Mouse (Mus musculus): Measurements from ENCODE around the gene Taf5l. TPM values are rescaled to one million over a fixed set of nuclear protein-coding genes. Genes with fewer than 3 reads are reported as not detected.

Taf5l gene
- 31.1 and 36.0 TPM in 2 replicates for polyA plus RNA-seq (2014; fragmentation: Nextera tagmentation; extraction: Ambion mirVana)

- ATAC-seq (peak; percentile 93), DNase-seq (ENCODE audit: low spot score) (peak; percentile 94)
- peak within 1 kb of the TSS; percentile 69 for H3K4me2 ChIP-seq (ENCODE audit: low read length)
- peaks cover 19% of the 10 kb centered on the region; the same call in 1 of the 2 replicates for H3K36me3 ChIP-seq (ENCODE audit: control insufficient read depth, insufficient read depth, low read length)
- peak within 1 kb of the TSS; percentile 71 for H3K9ac ChIP-seq (ENCODE audit: low read length)
- H3K4me3 ChIP-seq (ENCODE audit: low read depth, low read length): peak within 1 kb of the TSS; percentile 76
- peak within 1 kb of the TSS; percentile 92 for H3K27ac ChIP-seq (ENCODE audit: low read depth, low read length)
- no peaks in the 10 kb centered on the region for H3K9me3 ChIP-seq (replicated peaks; ENCODE audit: control insufficient read depth, low read length)
- WGBS: under 1% methylated on average over 72 of the region's 74 CpGs
- peaks cover 19% of the 10 kb centered on the region for H3K4me1 ChIP-seq (ENCODE audit: control insufficient read depth, insufficient read depth, low read length)
- H3K27me3 ChIP-seq (replicated peaks; ENCODE audit: control insufficient read depth, insufficient read depth, low read length): no peaks in the 10 kb centered on the region
Measured at GRCm38 (mm10) chr8:124021237-124022227, at the start of gene Taf5l, which contains the start of gene Urb2. Gene Taf5l, minus strand, starts transcription at chr8:124021397. Gene Urb2, plus strand, starts transcription at chr8:124021508.

GRCm38 (mm10) chr8:124070363-124071324, 49.4 kb upstream of the Taf5l start:
- no peaks in the 10 kb centered on the region for H3K9me3 ChIP-seq (replicated peaks; ENCODE audit: control insufficient read depth, low read length)
- peaks cover 18% of the 10 kb centered on the region for H3K4me1 ChIP-seq (ENCODE audit: control insufficient read depth, insufficient read depth, low read length)
- H3K4me3 ChIP-seq (ENCODE audit: low read depth, low read length): no peak overlapping the region
- H3K9ac ChIP-seq (ENCODE audit: low read length): peak overlapping the region; percentile 2
- H3K4me2 ChIP-seq (ENCODE audit: low read length): peak overlapping the region; percentile 14; the same call in 1 of the 2 replicates
- H3K36me3 ChIP-seq (ENCODE audit: control insufficient read depth, insufficient read depth, low read length): no peaks in the 10 kb centered on the region
- no peaks in the 10 kb centered on the region for H3K27me3 ChIP-seq (replicated peaks; ENCODE audit: control insufficient read depth, insufficient read depth, low read length)
- DNase-seq (ENCODE audit: low spot score) (peak; percentile 93), ATAC-seq (peak; percentile 92)
- peak overlapping the region; percentile 72 for H3K27ac ChIP-seq (ENCODE audit: low read depth, low read length)
- WGBS: 11% methylated on average over 18 of the region's 18 CpGs

- Histone ChIP-seq H3K4me3 (ENCODE audit: low read depth, low read length) (no peak overlapping the region), H3K9ac (ENCODE audit: low read length) (no peak overlapping the region)
- 77% methylated on average over 4 of the region's 4 CpGs for WGBS
Measured at GRCm38 (mm10) chr8:124067059-124067750, 46.0 kb upstream of the Taf5l start.

GRCm38 (mm10) chr8:124066325-124067058, 45.3 kb upstream of the Taf5l start:
- H3K4me1 ChIP-seq (ENCODE audit: control insufficient read depth, insufficient read depth, low read length): peaks cover 18% of the 10 kb centered on the region
- no peak for ATAC-seq
- no peak overlapping the region for H3K27ac ChIP-seq (ENCODE audit: low read depth, low read length)

More at GRCm38 (mm10) chr8:124067059-124067750, 46.0 kb upstream of the Taf5l start:
- peaks cover 18% of the 10 kb centered on the region for H3K4me1 ChIP-seq (ENCODE audit: control insufficient read depth, insufficient read depth, low read length)
- H3K27me3 ChIP-seq (replicated peaks; ENCODE audit: control insufficient read depth, insufficient read depth, low read length): no peaks in the 10 kb centered on the region
- no peak overlapping the region for H3K27ac ChIP-seq (ENCODE audit: low read depth, low read length)
- DNase-seq (ENCODE audit: low spot score) (no peak), ATAC-seq (no peak)
- H3K4me2 ChIP-seq (ENCODE audit: low read length): no peak overlapping the region
- H3K9me3 ChIP-seq (replicated peaks; ENCODE audit: control insufficient read depth, low read length): no peaks in the 10 kb centered on the region
- H3K36me3 ChIP-seq (ENCODE audit: control insufficient read depth, insufficient read depth, low read length): no peaks in the 10 kb centered on the region

GRCm38 (mm10) chr8:124056832-124057655, 35.8 kb upstream of the Taf5l start:
- no peak overlapping the region for H3K27ac ChIP-seq (ENCODE audit: low read depth, low read length)
- no peak for ATAC-seq
- DNase-seq (ENCODE audit: low spot score): no peak
- H3K9me3 ChIP-seq (replicated peaks; ENCODE audit: control insufficient read depth, low read length): no peaks in the 10 kb centered on the region
- WGBS: 81% methylated on average over 11 of the region's 11 CpGs
- H3K27me3 ChIP-seq (replicated peaks; ENCODE audit: control insufficient read depth, insufficient read depth, low read length): no peaks in the 10 kb centered on the region
- H3K4me3 ChIP-seq (ENCODE audit: low read depth, low read length): no peak overlapping the region
- no peaks in the 10 kb centered on the region for H3K4me1 ChIP-seq (ENCODE audit: control insufficient read depth, insufficient read depth, low read length)
- no peak overlapping the region for H3K9ac ChIP-seq (ENCODE audit: low read length)
- no peak overlapping the region for H3K4me2 ChIP-seq (ENCODE audit: low read length)
- no peaks in the 10 kb centered on the region for H3K36me3 ChIP-seq (ENCODE audit: control insufficient read depth, insufficient read depth, low read length)

More at GRCm38 (mm10) chr8:124066325-124067058, 45.3 kb upstream of the Taf5l start:
- H3K4me3 ChIP-seq (ENCODE audit: low read depth, low read length): no peak overlapping the region
- no peaks in the 10 kb centered on the region for H3K27me3 ChIP-seq (replicated peaks; ENCODE audit: control insufficient read depth, insufficient read depth, low read length)
- DNase-seq (ENCODE audit: low spot score): no peak
- no peaks in the 10 kb centered on the region for H3K9me3 ChIP-seq (replicated peaks; ENCODE audit: control insufficient read depth, low read length)
- no peaks in the 10 kb centered on the region for H3K36me3 ChIP-seq (ENCODE audit: control insufficient read depth, insufficient read depth, low read length)
- H3K9ac ChIP-seq (ENCODE audit: low read length): no peak overlapping the region
- 76% methylated on average over 4 of the region's 4 CpGs for WGBS
- H3K4me2 ChIP-seq (ENCODE audit: low read length): no peak overlapping the region

GRCm38 (mm10) chr8:124052568-124052967, 31.4 kb upstream of the Taf5l start:
- Histone ChIP-seq H3K27me3 (replicated peaks; ENCODE audit: control insufficient read depth, insufficient read depth, low read length) (no peaks in the 10 kb centered on the region), H3K4me1 (ENCODE audit: control insufficient read depth, insufficient read depth, low read length) (no peaks in the 10 kb centered on the region), H3K4me3 (ENCODE audit: low read depth, low read length) (no peak overlapping the region), H3K4me2 (ENCODE audit: low read length) (no peak overlapping the region), H3K9ac (ENCODE audit: low read length) (no peak overlapping the region), H3K27ac (ENCODE audit: low read depth, low read length) (no peak overlapping the region), H3K9me3 (replicated peaks; ENCODE audit: control insufficient read depth, low read length) (no peaks in the 10 kb centered on the region), H3K36me3 (ENCODE audit: control insufficient read depth, insufficient read depth, low read length) (peaks cover 19% of the 10 kb centered on the region)
- DNase-seq (ENCODE audit: low spot score): no peak
- WGBS: 75% methylated on average over 4 of the region's 4 CpGs
- ATAC-seq: no peak

GRCm38 (mm10) chr8:124052110-124052509, 30.9 kb upstream of the Taf5l start:
- Histone ChIP-seq H3K9me3 (replicated peaks; ENCODE audit: control insufficient read depth, low read length) (no peaks in the 10 kb centered on the region), H3K4me2 (ENCODE audit: low read length) (no peak overlapping the region), H3K4me1 (ENCODE audit: control insufficient read depth, insufficient read depth, low read length) (no peaks in the 10 kb centered on the region), H3K4me3 (ENCODE audit: low read depth, low read length) (no peak overlapping the region), H3K27ac (ENCODE audit: low read depth, low read length) (no peak overlapping the region), H3K36me3 (ENCODE audit: control insufficient read depth, insufficient read depth, low read length) (peaks cover 23% of the 10 kb centered on the region), H3K9ac (ENCODE audit: low read length) (no peak overlapping the region), H3K27me3 (replicated peaks; ENCODE audit: control insufficient read depth, insufficient read depth, low read length) (no peaks in the 10 kb centered on the region)
- ATAC-seq (peak; percentile 34; the same call in 1 of the 2 replicates), DNase-seq (ENCODE audit: low spot score) (peak; percentile 78)
- WGBS: 15% methylated on average over 3 of the region's 3 CpGs

Data from forebrain, embryonic 14.5 days (tissue).